ENCODE assay signal across 8 mouse cellular contexts in genomic region chr11:78922678-78923407, GRCm38 (mm10). TPM values are rescaled to one million over a fixed set of nuclear protein-coding genes. Genes with fewer than 3 reads are reported as not detected.
DNase-seq lines count a peak whose midpoint lies in the region; ATAC-seq and TF ChIP-seq lines count a peak whose summit lies in the region.
"Had no signal": no experiment of that assay in that cellular context is flagged by ENCODE, and none has a peak within 500 bp of the region (broad histone marks: within the 10 kb centered on the region; RNA-seq: fewer than 3 reads in every experiment).

No protein-coding gene starts in this region.

- H3K4me1 ChIP-seq in neural tube, embryonic 15.5 days: peaks cover 7% of the 10 kb centered on the region
- H3K4me1 ChIP-seq in limb, embryonic 14.5 days (ENCODE audit: control insufficient read depth, insufficient read depth, low read length): no peaks in the 10 kb centered on the region

- TF ChIP-seq POLR2A in limb, embryonic 14.5 days (IDR thresholded peaks at IDR 0.05; ENCODE audit: borderline replicate concordance, extremely low read depth, insufficient read depth, insufficient read length): no peak

- H3K27ac ChIP-seq in neural tube, embryonic 15.5 days (replicated peaks): no peak overlapping the region
- H3K27ac ChIP-seq in limb, embryonic 14.5 days (replicated peaks; ENCODE audit: low read depth, low read length): no peak overlapping the region
- H3K27ac ChIP-seq: heart, embryonic 15.5 days had no signal

- H3K4me2 ChIP-seq in neural tube, embryonic 15.5 days: no peak overlapping the region
- H3K4me2 ChIP-seq in limb, embryonic 14.5 days (replicated peaks; ENCODE audit: low read depth, low read length, severe bottlenecking): no peak overlapping the region
- H3K4me2 ChIP-seq: heart, embryonic 15.5 days had no signal

- no peaks in the 10 kb centered on the region for H3K9me3 ChIP-seq in neural tube, embryonic 15.5 days (replicated peaks)
- no peaks in the 10 kb centered on the region for H3K9me3 ChIP-seq in limb, embryonic 14.5 days (ENCODE audit: control insufficient read depth, low read length)
- H3K9me3 ChIP-seq: heart, embryonic 15.5 days had no signal

- H3K9ac ChIP-seq in neural tube, embryonic 15.5 days (replicated peaks): no peak overlapping the region
- H3K9ac ChIP-seq in limb, embryonic 14.5 days (ENCODE audit: low read depth, low read length, severe bottlenecking): no peak overlapping the region
- H3K9ac ChIP-seq: heart, embryonic 15.5 days had no signal

- H3K27me3 ChIP-seq in neural tube, embryonic 15.5 days (replicated peaks): peaks cover 53% of the 10 kb centered on the region
- peaks cover 32% of the 10 kb centered on the region for H3K27me3 ChIP-seq in limb, embryonic 14.5 days (ENCODE audit: control insufficient read depth, insufficient read depth, low read length)

- ATAC-seq in neural tube, embryonic 15.5 days (ENCODE audit: low FRiP score): no peak
- peak; percentile 70 to 77; a peak in 2 of 4 replicates for ATAC-seq in hematopoietic stem cell, adult 5-6 weeks (replicated peaks in 1 of 2; ENCODE audit: insufficient read depth in 1 of 2, low FRiP score in 2 of 2, low TSS enrichment in 1 of 2, low read depth in 1 of 2, poor library complexity in 2 of 2, severe bottlenecking in 2 of 2)
- no peak for ATAC-seq in limb, embryonic 14.5 days (ENCODE audit: low FRiP score, low read depth)

- no peaks in the 10 kb centered on the region for H3K36me3 ChIP-seq in neural tube, embryonic 15.5 days
- H3K36me3 ChIP-seq in limb, embryonic 14.5 days (ENCODE audit: control insufficient read depth, insufficient read depth, low read length): no peaks in the 10 kb centered on the region
- H3K36me3 ChIP-seq: heart, embryonic 15.5 days had no signal

- DNase-seq in neural tube, embryonic 10.5 days (ENCODE audit: extremely low spot score, low spot score): peak; percentile 59
- DNase-seq in WW6 (ENCODE audit: low read depth, low spot score): peak; percentile 22
- DNase-seq in cerebellum, postnatal 14 days: peak; percentile 25 to 36
- DNase-seq in limb, embryonic 14.5 days (ENCODE audit: low spot score): peak; percentile 29
- DNase-seq in retina, postnatal 1 day: peak; percentile 68

- WGBS in neural tube, embryonic 15.5 days: 43% methylated on average over 8 of the region's 8 CpGs
- WGBS in limb, embryonic 14.5 days: 29% methylated on average over 8 of the region's 8 CpGs

- H3K4me3 ChIP-seq in neural tube, embryonic 15.5 days (replicated peaks): no peak overlapping the region
- H3K4me3 ChIP-seq in limb, embryonic 14.5 days (replicated peaks; ENCODE audit: low read length): no peak overlapping the region
- H3K4me3 ChIP-seq: heart, embryonic 15.5 days had no signal

RNA-seq across cellular contexts. Expression of gene Nos2, which starts 2.3 kb away (rescaled TPM):
- polyA plus RNA-seq in neural tube, embryonic 15.5 days (2015; fragmentation: Nextera tagmentation; extraction: Ambion mirVana): 1.0 and 1.3 TPM in 2 replicates
- not detected in 2 replicates for total RNA-seq in hematopoietic stem cell, adult 5-6 weeks (2017)
- 2.1 and 2.2 TPM in 2 replicates for polyA plus RNA-seq in limb, embryonic 14.5 days (2012; rRNA removed)
- polyA plus RNA-seq in limb, embryonic 14.5 days (2014; fragmentation: Nextera tagmentation; extraction: Ambion mirVana): 1.4 and 2.1 TPM in 2 replicates

Comparison
In these comparisons a context has a peak if more than half of its experiments do, and no peak if none do; other contexts are left out.
1. ATAC-seq: peak in hematopoietic stem cell, adult 5-6 weeks (2 of 2); none in neural tube, embryonic 15.5 days (single experiment) and limb, embryonic 14.5 days (single experiment).
2. Peak in every context shown above with its lines, with median percentiles within 50 percentile points of each other: DNase-seq.